Mouse (Mus musculus): ENCODE measurements around the gene Rplp2. TPM values are rescaled to one million over a fixed set of nuclear protein-coding genes. Genes with fewer than 3 reads are reported as not detected.

The Rplp2 gene
- polyA plus RNA-seq, 1 experiment = 1,171 TPM

DNA sequence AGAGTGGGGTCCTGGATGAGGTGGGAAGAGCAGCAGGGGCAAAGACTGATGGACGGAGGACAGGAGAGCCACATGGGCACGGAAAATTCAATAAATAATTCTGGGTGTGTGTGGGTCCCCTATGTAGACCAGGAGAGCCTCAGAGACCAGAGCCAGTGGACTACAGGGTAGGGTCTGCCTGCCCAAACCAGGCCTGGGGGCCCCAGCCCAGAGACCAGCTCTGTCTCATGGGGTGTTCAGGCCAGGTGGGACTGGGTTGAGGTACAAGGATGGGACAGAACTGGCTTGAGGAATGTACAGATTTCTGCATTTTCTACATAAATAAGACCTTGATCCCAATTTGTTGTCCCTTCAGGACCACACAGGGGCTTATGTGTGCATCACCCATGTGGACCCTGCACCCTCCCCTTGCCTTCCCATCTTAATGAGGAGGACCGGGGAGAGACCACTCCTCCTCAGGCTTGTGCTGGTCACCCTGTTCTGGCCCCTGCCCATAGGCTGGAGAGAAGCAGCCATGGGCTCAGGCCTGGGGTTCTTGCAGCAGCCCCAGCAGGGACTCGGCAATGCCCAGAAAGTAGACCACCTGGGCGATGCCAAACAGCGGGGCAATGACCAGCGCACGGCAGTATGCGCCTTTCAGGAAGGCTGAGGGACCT lies 16.5 kb upstream of the Rplp2 start:
- no peak for DNase-seq (ENCODE audit: low spot score)

DNA sequence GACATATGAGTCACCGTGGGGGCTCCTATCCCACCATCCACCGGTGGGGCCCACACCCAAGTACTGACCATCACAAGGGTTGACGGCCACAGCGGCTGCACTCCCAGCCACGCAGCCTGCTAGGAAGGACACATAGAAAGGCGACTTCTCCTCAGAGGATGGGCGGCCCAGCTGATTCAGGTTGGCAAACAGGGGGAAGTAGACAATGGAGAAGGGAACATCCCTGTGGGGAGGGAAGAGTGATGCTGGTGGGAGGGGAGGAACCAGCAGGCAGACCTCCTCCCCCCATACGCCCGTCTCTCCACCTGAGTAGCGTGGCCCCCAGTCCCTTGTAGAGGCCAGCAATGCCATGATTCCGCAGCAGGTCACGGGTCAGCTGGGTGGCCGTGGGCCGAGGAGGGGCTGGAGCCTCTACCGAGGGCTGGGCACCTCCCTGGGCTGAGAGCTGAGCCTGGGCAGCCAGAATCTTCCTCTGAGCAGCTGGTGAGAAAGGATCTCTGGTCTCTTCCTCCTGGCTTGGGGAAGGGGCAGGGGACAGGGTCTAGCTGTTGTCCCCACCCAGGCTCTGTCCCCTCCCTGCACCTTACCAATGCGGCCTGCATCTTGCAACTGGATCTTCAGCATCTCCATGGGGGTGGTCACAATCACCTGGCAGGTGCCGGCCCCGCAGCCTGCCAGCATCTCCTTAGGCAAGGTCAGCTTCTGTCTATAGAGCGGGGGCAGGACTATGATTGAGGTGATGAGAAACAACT lies 15.6 kb upstream of the Rplp2 start:
- no peak for DNase-seq (ENCODE audit: low spot score)

DNA sequence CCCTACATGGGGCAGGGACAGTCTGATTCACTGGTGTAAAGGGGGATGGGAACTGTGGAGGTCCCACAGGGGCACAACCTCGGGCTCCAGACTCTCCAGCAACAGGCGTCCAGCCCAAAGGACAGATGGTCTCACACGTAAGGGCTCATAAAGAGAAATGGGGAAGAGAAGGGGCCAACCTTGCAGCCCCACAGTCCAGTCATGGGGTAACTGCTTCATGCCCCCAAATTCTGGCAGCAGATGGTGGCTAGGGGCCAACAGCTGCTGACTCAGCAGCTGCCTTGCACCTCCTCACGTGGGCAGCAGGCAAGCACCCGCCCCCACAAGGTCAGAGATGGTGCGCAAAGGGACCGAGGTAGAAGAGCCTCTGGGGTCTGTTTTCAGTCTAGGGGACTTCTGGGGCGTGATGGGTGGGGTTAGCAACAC lies 15.0 kb upstream of the Rplp2 start:
- no peak for DNase-seq (ENCODE audit: low spot score)

DNA sequence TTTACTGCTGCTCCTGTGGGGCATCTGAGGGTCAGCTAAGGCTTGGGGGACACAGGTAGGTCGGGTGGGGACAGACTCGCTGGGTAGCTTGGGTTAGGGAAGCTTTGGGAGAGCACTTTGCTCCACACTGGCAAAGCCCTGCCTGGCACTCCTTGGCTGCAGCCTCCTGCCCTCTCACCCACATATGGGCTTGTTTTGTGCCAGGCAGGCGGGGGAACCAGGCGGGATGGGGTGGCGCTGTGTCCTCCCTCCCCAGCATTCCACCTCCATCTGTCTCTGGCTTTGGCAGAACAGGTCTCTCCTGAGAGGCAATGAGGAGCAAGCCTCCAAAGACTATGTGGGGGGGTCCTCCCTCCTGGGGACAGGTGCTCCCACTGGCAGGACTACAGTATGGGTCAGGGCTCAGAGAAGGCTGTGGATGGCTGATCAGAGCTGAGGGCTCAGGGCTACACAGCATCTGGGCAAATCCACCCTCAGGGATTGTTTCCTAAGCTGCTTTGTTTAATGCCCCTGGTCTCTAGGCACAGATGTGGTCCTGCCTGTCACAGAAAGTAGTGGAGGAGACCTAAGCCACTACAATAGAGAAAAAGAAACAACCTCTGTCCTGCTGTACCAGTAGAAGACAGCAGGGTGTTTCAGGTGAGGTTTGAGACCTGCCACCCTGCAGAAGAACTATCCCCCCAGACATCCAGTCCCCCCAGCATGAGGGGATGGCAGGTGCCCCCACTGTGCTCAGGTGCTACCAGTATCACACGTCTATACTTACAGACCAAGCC lies 14.2 kb upstream of the Rplp2 start:
- no peak for DNase-seq (ENCODE audit: low spot score)

DNA sequence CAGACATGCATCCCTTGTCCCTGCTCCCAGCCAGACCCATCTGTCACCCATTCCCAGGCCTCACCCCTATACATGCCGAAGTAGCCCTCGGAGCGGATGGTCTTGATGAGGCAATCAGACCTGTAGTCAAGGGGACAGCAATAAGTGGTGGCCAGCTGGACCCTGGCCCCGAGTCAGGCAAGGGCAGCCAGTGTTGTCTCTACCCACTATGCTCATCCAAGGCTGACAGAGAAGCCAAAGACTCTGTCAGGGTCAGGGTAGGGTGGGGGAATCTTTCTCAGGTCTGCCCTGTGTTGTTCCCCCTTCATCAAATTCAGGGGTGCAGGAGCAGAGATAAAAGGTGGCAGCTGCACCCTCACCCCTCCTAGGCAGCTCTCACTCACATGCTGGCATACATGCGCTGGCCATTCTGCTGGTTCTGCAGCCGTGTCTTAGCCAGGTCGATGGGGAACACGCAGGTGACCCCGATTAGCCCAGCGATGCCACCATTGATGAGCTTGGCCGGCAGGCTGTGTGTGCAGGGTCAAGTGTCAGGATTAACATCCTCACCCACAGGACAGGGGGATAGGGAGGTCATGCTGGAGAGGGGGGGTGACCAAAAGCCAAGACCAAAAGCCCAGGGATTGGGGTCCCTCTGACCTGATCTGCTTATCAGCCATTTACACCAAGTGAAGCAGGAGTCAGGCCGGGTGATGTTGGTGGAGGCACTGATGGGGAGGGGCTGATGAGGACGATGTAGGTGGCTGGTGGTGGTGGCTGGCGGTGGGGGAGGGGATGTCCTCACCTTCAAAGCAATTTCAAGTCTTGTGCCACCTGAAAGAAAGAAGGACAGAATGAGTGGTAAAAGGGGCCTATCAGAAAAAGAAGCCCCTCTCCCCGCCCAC lies 13.4 kb upstream of the Rplp2 start:
- DNase-seq (ENCODE audit: low spot score) = no peak

DNA sequence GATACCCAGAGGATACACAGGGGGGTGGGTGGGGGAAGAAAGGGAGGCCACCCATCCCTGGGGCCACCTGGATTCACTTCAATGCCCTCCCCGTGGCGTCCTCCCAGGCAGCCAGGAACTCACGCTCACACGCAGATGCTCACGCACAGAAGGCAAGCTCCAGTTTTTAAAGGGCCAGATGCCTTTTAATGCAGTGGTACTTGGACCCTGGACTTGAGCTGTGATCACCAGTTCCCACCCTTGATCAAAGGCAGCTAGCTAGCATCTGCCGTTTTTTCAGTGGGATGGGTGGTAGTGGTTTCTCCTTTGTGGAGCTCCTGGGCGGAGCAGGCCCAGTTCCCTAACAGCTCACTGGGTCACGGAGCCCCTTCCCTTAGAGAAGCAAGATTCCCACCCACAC lies 12.7 kb upstream of the Rplp2 start:
- DNase-seq (ENCODE audit: low spot score) = no peak

DNA sequence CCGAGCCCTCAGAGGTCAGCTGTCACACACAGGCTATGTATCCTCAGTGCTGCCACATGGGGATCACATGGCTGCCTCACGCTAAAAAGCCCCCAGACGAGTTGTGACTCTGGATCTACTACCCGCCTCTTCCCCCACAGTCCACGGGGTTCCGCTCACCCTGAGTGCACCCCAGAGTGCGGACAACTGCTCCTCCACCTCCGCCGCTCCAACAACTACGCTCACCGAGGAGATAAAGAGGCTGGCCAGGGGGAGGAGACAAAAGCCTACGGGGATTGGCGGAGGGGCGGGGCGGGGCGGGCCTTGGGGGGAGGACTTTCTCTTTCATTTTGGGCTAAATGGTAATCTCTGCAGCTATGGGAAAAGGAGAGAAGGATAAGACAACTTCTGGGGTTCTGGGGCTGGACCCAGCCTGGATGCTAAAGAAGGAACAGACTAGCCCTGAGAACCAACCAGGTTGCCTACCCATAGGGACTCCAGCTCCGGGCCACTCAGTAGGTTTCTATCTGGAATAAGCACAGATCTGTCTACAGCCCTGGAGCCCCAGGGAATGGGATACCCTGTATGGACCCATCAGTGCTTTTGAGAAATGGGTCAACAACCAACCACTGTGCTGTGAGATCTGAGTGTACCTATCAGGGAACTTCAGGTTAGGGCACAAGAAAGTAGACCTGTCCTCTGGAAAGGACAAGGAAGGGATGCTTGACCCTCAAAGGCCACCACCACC lies 11.9 kb upstream of the Rplp2 start:
- no peak for DNase-seq (ENCODE audit: low spot score)

DNA sequence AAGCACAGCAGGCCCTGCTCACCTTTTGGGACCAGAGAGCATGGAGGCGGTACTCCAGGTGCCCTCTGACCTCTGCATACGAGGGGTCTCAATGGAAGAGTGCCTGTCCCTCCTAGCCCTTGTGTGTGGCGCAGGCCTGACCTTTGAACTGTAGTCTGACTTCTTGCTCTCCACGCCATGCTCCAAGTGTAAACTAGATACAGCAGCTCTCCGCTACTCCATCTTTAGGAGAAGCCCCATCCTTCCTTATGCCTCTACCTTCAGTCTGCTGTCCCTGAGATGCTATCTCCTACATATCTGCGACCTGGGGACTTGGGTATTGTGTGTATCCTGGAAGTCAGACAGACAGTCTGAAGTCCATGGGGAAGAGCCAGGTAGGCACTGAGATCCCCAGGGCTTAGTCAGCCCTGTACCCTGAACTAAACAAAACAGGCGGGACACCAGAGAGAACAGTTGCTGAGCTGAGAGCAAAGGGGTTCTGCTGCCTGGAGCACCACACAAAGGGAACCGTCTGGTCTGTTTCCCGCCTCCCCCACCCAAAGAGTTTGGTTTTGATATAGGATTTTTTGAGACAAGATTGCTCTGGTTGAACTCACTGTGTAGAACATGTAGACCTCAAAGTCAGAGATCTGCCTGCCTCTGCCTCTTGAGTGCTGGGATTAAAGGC lies 11.2 kb upstream of the Rplp2 start:
- no peak for DNase-seq (ENCODE audit: low spot score)

DNA sequence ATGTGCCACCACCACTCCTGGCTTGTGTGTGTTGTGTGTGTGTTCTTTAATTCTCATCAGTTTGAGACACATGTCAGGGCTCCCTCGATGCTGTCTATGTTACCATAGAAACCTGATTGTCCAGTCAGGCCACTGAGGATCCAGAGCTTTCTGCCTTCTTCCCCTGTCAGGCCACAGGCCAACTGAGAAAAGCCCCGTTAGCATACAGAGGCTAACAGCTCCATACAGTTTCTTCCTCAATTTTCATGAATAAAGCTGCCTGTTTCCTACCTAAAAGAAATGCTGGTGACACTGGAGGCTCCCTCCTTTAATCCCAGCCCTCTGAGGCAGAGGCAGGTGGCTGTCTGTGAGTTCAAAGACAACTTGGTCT lies 10.7 kb upstream of the Rplp2 start:
- DNase-seq (ENCODE audit: low spot score) = no peak

DNA sequence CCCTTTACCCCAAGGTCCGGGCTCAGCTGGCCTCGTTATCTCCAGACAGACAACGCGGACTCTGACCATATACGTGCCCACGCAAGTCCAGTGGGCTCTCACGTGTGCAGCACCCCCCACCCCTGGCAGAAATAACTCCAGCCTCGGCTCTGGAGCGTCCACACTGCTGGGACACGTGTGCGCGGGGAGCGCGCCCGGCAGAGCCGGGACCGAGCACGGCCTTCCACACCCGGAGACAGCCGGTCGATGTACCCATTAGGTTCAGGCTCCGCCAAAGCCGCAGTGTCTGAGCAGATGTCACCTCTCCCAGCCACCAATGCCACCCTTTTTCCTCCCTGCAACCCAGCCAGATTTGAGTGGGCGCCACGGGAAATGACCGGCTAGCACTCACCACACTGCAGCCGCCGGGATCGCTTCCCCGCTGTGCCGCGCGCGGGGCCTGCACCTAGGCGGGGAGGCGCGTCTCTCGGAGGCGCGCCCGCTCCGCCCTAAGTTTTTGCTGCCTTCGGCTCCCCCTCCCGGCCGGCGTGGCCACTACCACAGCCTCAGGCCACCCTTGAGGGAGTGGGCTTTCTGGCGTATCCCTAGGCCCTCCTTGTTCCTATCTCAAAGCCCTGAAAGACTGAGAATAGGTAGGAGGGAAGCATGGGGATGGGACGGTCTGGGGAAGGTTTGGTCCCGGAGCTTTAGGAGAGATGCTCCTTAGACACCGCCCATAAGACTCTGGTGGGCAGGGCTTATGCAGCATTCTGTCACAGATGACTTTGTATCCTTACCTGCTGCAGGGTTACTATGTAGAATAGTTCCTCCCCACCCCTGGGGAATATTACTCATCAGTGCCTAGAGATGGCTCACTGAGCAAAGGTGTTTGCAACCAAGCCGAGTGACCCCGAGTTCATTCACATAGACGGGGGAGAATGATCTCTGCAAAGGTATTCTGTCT lies 9.7 kb upstream of the Rplp2 start, which contains the start of gene Slc25a22:
Gene Slc25a22 (minus strand): TSS at position 715 of the 943 bp plus-strand sequence.
- DNase-seq (ENCODE audit: low spot score) = no peak

DNA sequence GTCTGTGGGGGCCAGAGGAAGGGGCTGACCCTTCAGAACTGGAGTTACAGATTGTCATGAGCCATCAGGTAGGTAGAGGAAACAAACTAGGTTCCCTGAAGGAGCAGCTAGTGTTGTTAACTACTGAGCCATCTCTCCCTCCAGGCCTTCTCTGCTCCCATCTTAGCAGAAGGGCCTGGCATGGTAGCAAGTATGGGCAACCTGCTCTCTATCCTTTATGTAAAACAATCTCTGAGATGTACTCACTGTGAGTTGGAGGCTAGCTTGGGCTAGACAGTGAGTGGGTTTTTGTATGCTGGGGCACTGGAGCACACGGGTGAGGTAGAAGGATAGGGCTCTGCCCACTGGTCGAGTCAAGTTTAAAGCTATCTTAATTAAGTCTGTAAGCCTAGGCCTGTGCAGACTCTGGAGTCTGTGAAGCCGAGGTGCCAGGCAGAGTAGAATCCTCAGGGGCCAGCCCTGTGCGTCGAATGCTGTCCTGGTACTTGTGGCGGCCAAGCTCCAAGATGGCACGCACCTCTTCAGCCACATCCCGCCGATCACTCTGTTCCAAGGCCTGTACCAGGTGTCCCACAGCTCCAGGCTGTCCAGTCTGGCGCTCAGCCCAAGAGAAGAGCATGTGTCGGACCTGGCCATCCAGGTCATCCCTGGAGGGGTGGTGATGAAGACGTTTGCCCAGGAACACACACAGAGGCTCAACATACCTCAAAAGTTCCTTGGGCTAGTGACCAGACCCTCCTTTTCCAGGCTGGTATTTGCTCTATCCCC lies 8.8 kb upstream of the Rplp2 start:
- no peak for DNase-seq (ENCODE audit: low spot score)

DNA sequence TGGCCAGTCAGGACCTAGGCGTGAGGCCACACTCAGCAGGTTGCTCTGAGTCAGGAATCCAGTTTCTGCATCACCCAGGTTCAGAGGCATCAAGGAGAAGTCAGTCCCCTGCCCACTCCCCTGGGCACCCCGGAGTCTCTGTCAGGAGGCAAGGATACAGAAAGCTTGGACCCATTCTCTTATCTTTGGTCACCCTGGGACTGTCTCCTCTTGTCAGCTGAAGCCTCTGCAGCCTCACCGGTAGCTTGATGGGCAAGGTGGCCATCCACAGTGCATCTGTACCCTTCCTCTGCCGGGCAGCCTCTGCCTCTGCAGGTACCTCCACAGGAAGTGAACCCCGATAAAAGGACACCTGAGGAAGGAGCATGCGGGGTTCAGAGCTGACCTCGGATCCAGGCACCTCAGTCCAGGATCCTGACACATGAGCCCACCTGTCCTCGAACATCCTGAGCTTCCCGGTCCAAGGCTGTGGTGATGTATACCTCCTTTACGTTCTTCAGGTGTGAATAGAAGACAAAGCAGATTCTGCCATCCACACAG lies 8.0 kb upstream of the Rplp2 start:
- DNase-seq (ENCODE audit: low spot score) = no peak

DNA sequence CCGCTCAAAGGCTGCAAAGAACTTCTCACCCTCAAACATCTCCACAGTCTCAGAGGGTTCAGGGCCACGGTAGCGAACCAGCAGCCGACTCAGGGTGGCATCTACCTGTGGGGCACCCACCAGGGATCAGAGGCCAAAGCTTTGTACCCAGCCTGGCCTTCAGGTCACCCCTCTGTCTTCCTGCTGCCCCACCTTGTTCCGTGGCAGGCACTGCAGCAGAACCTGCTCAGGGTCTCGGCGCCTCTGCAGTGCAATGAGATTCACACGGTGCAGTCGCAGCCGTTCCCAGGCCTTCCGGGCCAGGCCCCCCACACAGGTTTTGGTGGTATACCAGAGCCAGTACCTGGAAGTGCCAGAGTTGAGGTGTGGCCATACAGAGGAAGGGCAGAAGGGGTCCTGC lies 7.4 kb upstream of the Rplp2 start:
- no peak for DNase-seq (ENCODE audit: low spot score)

DNA sequence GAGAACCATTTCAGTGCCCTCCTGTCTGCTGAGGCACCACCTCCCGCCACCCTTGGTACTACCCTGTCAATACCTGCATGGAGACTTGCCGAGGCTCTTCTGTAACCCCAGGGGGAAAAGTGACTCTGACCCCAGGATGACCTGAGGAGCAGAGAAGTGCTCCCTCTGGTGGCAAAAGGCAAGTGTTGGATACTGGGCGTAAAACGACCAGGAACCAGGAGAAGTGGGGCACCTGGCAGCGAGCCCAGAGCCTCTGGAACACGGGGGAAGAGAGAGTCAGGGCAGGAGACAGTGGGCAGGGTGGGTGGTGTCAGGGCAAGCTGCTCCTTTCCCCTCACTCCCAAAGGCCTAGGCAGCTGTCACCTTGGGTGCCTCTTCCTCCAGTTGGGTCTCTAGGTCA lies 6.6 kb upstream of the Rplp2 start:
- DNase-seq (ENCODE audit: low spot score) = no peak

DNA sequence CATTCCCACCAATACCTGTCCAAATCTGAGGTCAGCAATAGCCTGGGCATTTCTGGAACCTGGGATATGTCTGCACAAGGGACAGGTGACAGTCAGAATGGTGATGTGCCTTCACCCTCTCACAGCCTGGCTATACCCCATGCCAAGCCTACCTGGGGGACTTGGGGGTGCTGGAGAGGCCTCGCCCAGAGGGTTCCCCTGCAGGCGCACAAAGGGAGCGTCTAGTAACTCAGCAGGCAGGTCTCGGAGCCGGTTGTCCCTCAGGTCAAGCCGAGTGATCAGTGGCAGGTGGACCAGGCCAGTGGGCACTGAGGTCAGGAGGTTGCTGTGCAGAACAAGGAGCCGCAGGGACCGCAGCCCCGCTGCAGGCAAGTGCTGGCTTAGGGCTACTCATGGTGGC lies 5.7 kb upstream of the Rplp2 start:
- DNase-seq (ENCODE audit: low spot score) = no peak

DNA sequence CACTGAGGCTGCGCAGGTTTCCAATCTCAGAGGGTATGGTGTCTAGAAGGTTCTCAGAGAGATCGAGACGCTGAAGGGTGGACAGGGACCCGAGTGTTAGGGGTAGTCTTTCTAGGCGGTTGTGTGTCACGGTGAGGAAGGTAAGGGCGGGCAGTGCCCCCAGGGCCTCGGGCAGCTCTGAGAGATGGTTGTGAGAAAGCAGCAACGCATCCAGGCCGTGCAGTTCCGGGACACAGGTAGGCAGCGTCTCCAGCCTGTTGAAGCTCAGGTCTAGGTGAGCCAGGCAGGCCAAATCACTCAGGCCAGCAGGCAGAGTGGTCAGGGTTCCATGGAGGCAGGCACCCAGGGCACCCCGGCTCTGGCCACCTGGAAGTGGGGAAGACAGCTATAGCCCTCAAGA lies 5.0 kb upstream of the Rplp2 start:
- peak; percentile 20 for DNase-seq (ENCODE audit: low spot score)

DNA sequence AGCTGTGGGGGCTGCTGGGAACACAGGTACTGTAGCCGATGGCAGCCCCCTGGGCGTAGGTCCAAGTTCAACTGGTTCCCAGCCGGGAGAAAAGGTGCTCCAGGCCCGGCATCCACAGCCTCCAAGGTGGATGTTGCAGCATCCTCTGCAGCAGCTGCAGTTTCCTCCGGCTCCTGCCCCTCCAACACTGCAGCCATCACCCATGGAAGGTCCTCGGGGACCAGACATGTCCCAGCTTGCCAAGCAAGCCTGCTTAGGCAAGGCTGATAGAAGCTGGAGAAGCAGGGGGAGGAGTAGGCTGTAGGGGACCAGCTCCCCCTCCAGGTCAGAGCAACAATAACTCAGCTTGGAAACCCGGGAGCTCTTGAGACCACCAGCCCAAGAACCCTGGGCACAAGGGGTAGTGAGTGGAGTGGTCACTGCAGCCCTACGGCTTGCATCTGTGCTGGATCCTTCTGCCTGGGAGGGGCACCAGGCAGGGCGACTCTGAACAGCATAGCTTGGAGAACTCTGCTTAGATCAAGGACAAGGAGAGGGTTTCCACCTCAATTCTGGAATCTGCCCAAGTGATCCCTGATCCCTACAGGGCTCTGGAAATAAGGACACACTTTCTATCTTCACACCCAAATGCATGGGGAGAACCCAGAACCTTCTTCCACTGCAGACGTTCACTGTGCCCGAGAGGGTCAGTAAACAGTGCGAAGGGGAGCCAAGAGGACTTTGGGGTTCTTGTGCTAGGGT lies 3.9 kb upstream of the Rplp2 start:
- DNase-seq (ENCODE audit: low spot score) = peak; percentile 35

DNA sequence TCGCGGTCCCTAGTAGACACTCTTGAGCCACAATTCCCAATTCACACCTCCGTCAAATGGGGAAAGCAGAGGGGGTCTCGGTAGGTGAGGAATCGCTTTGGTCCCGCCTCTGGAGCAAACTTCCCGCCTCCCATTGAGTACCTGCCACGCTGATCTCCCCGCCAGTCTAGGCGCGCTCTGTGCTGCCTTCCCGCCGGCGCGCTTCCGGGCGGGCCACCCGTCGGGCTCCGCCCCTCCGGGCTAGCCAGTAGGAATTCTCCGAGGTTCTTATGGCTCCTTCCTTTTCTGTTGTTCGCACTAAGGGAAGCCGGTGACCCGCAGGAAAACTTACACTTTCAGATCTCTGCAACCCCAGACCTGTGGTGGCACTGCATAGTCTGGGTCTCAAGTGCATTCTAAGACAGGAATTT lies 3.3 kb upstream of the Rplp2 start, which contains the start of gene Pidd1:
Gene Pidd1 (minus strand): TSS at position 198 of the 410 bp plus-strand sequence.
- peak; percentile 54 for DNase-seq (ENCODE audit: low spot score)
